In the genomic region with DNA sequence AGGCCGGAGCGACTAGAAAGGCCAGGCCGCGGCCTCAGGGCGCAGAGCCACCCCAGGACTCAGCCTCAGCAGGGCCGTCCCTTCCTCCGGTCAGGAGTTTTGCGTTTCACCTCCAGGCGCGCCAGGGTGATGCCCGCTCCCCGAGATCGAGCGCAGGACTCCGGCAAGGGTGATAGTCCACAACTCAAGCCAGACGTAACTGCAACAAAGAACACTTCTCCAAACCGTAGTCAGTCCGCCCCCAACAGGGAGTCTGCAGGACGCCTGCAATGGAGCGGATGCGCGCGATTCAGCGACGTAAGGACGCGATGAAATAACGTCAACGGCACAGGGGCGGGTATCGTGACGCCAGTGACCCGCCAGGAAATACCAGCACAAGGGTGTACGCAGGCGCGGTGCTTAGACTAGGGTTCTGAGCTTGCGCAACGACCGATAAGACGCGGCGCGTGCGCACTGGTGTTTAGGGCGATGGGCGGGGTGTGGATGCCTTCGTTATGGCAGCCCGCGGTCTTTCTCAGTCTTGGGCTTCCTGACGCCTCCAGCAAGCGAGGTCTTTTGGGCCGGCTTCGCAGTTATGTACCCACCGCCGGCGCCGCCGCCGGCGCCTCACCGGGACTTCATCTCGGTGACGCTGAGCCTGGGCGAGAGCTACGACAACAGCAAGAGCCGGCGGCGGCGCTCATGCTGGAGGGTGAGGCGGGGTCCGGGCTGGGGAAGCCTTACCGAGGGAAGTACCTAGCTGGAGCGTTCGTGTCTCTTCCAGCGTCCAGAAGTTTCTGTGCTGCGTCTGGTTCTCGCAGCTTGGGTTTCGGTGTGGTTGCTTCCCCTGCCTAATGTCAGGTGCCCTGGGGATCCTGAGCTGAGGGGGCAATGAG, we compare ENCODE assay signal across 8 mouse cellular contexts. TPM values are rescaled to one million over a fixed set of nuclear protein-coding genes. Genes with fewer than 3 reads are reported as not detected.
A peak's percentile ranks its signal among the peaks of the same experiment; 100 is the strongest.
DNase-seq lines count a peak whose midpoint lies in the region; ATAC-seq and TF ChIP-seq lines count a peak whose summit lies in the region.

A gene (plus strand): TSS at position 53 of the 875 bp plus-strand sequence.

- H3K9me3 ChIP-seq in megakaryocyte, embryonic 14.5 days, result no peaks in the 10 kb centered on the region

- peaks cover 2% of the 10 kb centered on the region; the same call in 1 of the 2 replicates for H3K4me1 ChIP-seq in cortical plate, adult 2 months (ENCODE audit: control insufficient read depth, insufficient read depth, low read length)
- H3K4me1 ChIP-seq in megakaryocyte, embryonic 14.5 days, result peaks cover 41% of the 10 kb centered on the region

- no peaks in the 10 kb centered on the region for H3K27me3 ChIP-seq in megakaryocyte, embryonic 14.5 days (replicated peaks)

- H3K27ac ChIP-seq in cortical plate, adult 2 months (ENCODE audit: insufficient read depth, low read length), result 0 out of 2 replicates have a peak within 1 kb of the TSS, but pooled peaks have one; percentile 4

- peaks cover 40% of the 10 kb centered on the region for H3K36me3 ChIP-seq in megakaryocyte, embryonic 14.5 days (replicated peaks; ENCODE audit: low read length)

- ATAC-seq in activated CD4-positive, CD25-positive, alpha-beta regulatory T cell, adult 4 months, result peak; percentile 99

- TF ChIP-seq POLR2A in cortical plate, adult 2 months (IDR thresholded peaks at IDR 0.05; ENCODE audit: extremely low read depth, insufficient read depth, low read length), result peak; percentile 92

- TF ChIP-seq CTCF in cortical plate, adult 2 months (IDR thresholded peaks at IDR 0.05; ENCODE audit: extremely low read depth, insufficient read depth, low read length), result no peak

- peak within 1 kb of the TSS; percentile 46 for H3K4me3 ChIP-seq in cortical plate, adult 2 months (ENCODE audit: insufficient read depth, low read length)
- H3K4me3 ChIP-seq in megakaryocyte, embryonic 14.5 days (replicated peaks), result peak within 1 kb of the TSS; percentile 97

- DNase-seq in gastrocnemius, adult 8-10 months (ENCODE audit: low spot score in 2 of 2), result peak; percentile 98
- DNase-seq in hindlimb bud, embryonic 11.5 days (ENCODE audit: extremely low spot score, low read depth, low spot score), result peak; percentile 95
- peak; percentile 99 for DNase-seq in left cerebral cortex, adult 8-10 months (ENCODE audit: low spot score in 2 of 2)
- peak; percentile 100 for DNase-seq in right cerebral cortex, postnatal 10 days (ENCODE audit: low spot score in 2 of 2)
- peak; percentile 99 for DNase-seq in urinary bladder, postnatal 25 days (ENCODE audit: low spot score)

RNA-seq across cellular contexts. Expression of the gene that starts here (rescaled TPM):
- polyA plus RNA-seq in activated CD4-positive, CD25-positive, alpha-beta regulatory T cell, adult 4 months (2017; shearing (Covaris generic)), result 10 to 100 TPM; 19.7 to 23.2 TPM
- polyA plus RNA-seq in cortical plate, adult 2 months (2012; rRNA removed), result 27.0 and 28.4 TPM in 2 replicates
- total RNA-seq in gastrocnemius, adult 8-10 months (2022), result 10 to 100 TPM; 13.9 to 15.0 (median 14.4) TPM
- 10 to 100 TPM; 57.3 to 64.7 (median 61.0) TPM for total RNA-seq in left cerebral cortex, adult 8-10 months (2022)
- polyA plus RNA-seq in megakaryocyte, embryonic 14.5 days (2012; ENCODE audit: insufficient read depth, low replicate concordance), result 4.4 and 13.9 TPM in 2 replicates

Comparison
In these comparisons a context has a peak if more than half of its experiments do, and no peak if none do; other contexts are left out.
1. Peak in every context shown above with its lines: DNase-seq, ATAC-seq, H3K4me3 ChIP-seq and H3K27ac ChIP-seq.